Mouse (Mus musculus) small intestine, adult 2 months (tissue): ENCODE data around the gene Wdr19. TPM values are rescaled to one million over a fixed set of nuclear protein-coding genes. Genes with fewer than 3 reads are reported as not detected.

Experiments
- H3K27ac ChIP-seq: fragments of 200-500 bp; 2 replicates; pipeline ENCODE4 v1.5.1; 2012; ENCODE audit warnings: low read depth, low read length, control low read depth, inconsistent platforms; ENCODE audit not compliant: insufficient read depth
- H3K27me3 ChIP-seq: fragments of 200-500 bp; 2 replicates; pipeline ENCODE4 v1.6.1; 2012; ENCODE audit warnings: mild to moderate bottlenecking, moderate library complexity, low read length, inconsistent platforms; ENCODE audit not compliant: control insufficient read depth, insufficient read depth
- H3K36me3 ChIP-seq: fragments of 200-500 bp; 2 replicates; pipeline ENCODE4 v1.6.1; 2012; ENCODE audit warnings: mild to moderate bottlenecking, low read length, control low read depth, inconsistent platforms; ENCODE audit not compliant: control insufficient read depth, insufficient read depth
- H3K4me1 ChIP-seq: fragments of 200-500 bp; 2 replicates; pipeline ENCODE4 v1.6.1; 2012; ENCODE audit warnings: low read length, inconsistent platforms, mixed read lengths; ENCODE audit not compliant: control insufficient read depth, insufficient read depth, insufficient read length
- H3K4me3 ChIP-seq: fragments of 200-500 bp; 2 replicates; pipeline ENCODE4 v1.5.1; 2012; ENCODE audit warnings: low read depth, mild to moderate bottlenecking, control low read depth, inconsistent platforms, low read length, moderate library complexity
- CTCF ChIP-seq: fragments of 200-500 bp; IDR thresholded peaks from 2 replicates; pipeline ENCODE4 v1.5.1; 2012; ENCODE audit warnings: low read depth, mild to moderate bottlenecking, control low read depth, inconsistent platforms, low read length, moderate library complexity, mixed read lengths; ENCODE audit not compliant: insufficient replicate concordance, insufficient read length; ENCODE audit errors: extremely low read depth
- POLR2A ChIP-seq: fragments of 200-500 bp; IDR thresholded peaks from 2 replicates; pipeline ENCODE4 v1.6.1; 2012; ENCODE audit warnings: low read depth, mild to moderate bottlenecking, control low read depth, inconsistent platforms, low read length, moderate library complexity
- WGBS: fragments of 180-500 bp; shearing (Covaris S2); methylation state at CpG from one replicate; pipeline ENCODE4 v1.1.7; 2018; 5-methylcytosine and 5-hydroxymethylcytosine counted together
- polyA plus RNA-seq: library from polyadenylated mRNA; depleted of rRNA; stranded (reverse); fragments of >200 nt; gene quantifications from 2 replicates; pipeline ENCODE4 v1.2.3, GENCODE M21; 2012

Wdr19 gene
- polyA plus RNA-seq, 1 experiment = 0.70 TPM

DNA sequence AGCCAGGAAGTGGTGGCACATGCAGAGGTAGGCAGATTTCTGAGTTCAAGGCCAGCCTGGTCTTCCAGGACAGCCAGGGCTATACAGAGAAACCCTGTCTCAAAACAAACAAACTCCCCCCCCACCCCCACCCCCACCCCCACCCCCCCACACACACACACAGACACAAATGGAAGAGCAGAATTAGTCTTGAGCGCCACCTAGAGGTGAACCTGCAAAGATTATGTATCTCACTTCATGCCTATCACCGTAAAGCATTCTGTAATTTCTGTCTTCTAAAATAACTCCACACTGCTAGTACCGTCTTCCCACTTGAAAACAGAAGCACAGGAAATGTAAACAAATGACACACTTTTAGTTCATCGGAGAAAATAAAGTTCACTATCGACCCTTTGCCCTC, 43.2 kb downstream of the Wdr19 start:
- Histone ChIP-seq H3K36me3 (no peaks in the 10 kb centered on the region), H3K4me1 (peaks cover 4% of the 10 kb centered on the region; the same call in 1 of the 2 replicates), H3K27me3 (no peaks in the 10 kb centered on the region), H3K4me3 (no peak overlapping the region), H3K27ac (no peak overlapping the region)
- 42% methylated on average over 5 of the region's 5 CpGs for WGBS
- TF ChIP-seq POLR2A (no peak), CTCF (no peak)

DNA sequence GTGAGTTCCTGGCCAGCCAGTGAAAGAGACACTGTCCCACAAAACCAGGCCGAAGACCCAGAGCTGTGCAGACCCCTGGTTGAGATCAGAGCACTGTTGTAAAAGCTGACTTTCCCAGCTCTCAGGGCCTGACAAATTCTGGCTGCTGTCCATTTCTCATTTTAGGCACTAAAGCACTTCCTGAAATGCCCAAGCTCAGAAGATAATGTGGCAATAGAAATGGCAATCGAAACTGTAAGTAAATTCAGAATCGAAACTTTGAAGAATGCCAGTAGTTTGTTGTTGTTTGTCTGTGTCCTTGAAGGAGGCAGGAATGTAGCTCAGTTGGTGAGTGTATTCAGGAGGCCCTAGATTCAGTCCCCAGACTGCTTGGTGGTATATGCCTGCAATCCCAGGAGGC, 47.8 kb downstream of the Wdr19 start:
- Histone ChIP-seq H3K4me3 (no peak overlapping the region), H3K27me3 (no peaks in the 10 kb centered on the region), H3K27ac (no peak overlapping the region), H3K4me1 (peaks cover 4% of the 10 kb centered on the region; the same call in 1 of the 2 replicates), H3K36me3 (no peaks in the 10 kb centered on the region)
- WGBS = 29% methylated on average over 3 of the region's 3 CpGs
- TF ChIP-seq POLR2A = no peak
- TF ChIP-seq CTCF = no peak

DNA sequence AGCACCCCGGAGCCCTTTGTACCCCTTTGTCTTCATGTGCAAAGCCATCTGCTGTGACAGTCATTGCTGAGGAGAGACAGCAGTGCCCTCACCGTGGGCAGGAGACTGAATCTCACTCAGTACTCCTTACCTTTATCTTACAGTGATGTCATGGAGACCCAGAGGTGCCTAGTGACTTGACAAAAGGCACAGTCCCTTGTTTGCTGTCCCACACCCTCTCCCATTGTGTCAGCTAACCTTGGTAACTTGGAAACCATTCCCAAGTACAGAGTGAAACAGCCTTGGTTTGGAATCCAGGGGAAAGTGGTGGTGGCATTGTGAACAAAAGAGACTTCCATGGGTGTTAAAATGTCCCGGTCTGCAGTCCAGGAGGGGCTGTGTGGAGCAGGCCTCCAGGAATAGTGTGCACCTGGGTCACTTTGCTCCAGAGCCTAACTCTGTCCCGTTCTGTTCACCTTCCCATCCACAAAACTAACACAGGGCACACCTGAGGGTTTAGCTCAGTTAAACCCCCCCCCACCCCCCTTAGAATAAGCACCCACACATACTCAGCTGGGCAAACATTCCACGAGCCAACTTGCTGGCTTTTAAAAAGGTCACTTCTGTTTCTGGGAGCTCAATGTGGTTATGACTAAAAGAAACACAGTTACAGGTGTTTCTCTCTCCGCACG, 50.8 kb downstream of the Wdr19 start:
- Histone ChIP-seq H3K27ac (no peak overlapping the region), H3K4me1 (peaks cover 4% of the 10 kb centered on the region; the same call in 1 of the 2 replicates), H3K4me3 (no peak overlapping the region), H3K27me3 (no peaks in the 10 kb centered on the region), H3K36me3 (no peaks in the 10 kb centered on the region)
- TF ChIP-seq POLR2A (no peak), CTCF (no peak)
- 58% methylated on average over 7 of the region's 7 CpGs for WGBS

DNA sequence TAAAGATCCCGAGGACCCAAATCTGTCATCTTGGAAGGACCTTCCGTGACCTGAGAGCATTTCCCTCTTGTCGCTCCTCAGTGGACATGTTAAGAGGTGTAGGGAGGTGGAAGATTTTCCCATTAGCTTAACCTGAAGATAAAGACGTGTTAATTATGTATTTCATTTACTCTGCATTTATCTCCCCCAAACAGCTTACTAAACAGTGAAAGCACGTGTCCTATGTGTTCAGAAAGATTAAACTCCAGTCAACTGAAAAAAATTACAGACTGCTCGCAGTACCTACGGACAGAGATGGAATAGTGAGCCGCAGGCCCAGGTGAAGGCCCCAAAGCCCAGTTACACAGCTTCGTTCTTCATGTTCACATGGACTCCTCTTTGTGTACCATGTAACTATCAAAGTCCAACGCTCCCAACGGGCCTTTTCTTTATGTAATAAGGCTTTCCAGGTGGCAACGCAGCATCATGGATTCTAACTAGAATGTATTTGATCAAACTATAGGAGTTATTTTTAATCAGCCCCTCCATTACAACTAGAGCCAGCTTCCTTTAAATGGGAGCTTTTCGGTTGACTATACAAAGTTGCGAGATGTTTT, 58.5 kb downstream of the Wdr19 start:
- TF ChIP-seq CTCF (no peak), POLR2A (no peak)
- Histone ChIP-seq H3K4me3 (no peak overlapping the region), H3K36me3 (peaks cover 17% of the 10 kb centered on the region), H3K4me1 (no peaks in the 10 kb centered on the region), H3K27ac (no peak overlapping the region), H3K27me3 (no peaks in the 10 kb centered on the region)
- WGBS = 87% methylated on average over 14 of the region's 14 CpGs

DNA sequence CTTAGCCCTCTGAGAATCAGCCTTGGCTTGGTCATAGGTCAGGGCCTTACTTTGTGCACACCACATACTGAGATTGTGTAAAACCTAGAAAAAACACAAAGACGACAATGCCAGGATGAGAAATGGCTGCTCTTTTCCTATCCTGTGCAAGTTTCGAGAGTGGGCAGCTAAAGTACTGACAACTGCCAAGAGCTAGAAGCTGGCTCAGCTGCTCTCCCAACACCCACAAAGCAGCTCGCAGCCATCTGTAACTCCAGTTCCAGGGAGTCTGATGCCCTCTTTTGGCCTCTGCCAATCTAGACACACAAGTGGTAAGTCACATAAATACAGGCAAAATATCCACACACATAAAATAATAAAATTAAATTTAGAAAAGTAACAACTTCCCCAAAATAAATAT, 74.5 kb downstream of the Wdr19 start:
- H3K27ac ChIP-seq = no peak overlapping the region
- WGBS = 94% methylated on average over 3 of the region's 3 CpGs

DNA sequence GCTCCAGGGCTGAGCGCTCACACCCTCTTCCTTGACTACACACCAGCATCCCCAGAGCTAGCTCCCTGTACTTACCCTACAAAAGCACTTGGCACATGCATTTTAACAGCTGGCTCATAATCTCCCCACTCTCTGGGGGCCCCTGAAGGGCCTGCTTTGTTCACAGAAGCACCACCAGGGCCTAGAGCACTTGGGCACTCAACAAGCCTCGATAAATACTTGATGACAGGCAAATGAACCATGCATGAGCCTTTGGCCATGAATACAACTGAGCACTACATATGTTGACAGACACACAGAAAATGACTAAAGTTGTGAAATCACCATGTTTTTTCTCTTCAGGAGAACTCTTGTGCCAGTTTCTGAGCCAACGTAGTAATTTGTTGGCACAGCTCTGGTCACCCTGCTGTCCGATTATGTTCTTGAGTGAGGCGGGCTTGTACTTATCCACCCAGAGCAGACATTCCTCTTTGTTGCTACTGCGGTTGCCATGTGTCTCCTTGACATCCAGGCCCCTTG, 79.7 kb downstream of the Wdr19 start:
- WGBS = 91% methylated on average over 6 of the region's 6 CpGs
- Histone ChIP-seq H3K4me1 (peaks cover 2% of the 10 kb centered on the region; the same call in 1 of the 2 replicates), H3K27ac (no peak overlapping the region), H3K27me3 (no peaks in the 10 kb centered on the region), H3K36me3 (peaks cover 26% of the 10 kb centered on the region), H3K4me3 (no peak overlapping the region)
- TF ChIP-seq POLR2A = no peak
- TF ChIP-seq CTCF = no peak

More for the DNA sequence above, 74.5 kb downstream of the Wdr19 start:
- Histone ChIP-seq H3K36me3 (peaks cover 44% of the 10 kb centered on the region), H3K27me3 (no peaks in the 10 kb centered on the region), H3K4me1 (0 out of 2 replicates have a peak, but pooled peaks cover 2% of the 10 kb centered on the region), H3K4me3 (no peak overlapping the region)
- TF ChIP-seq POLR2A (no peak), CTCF (no peak)

DNA sequence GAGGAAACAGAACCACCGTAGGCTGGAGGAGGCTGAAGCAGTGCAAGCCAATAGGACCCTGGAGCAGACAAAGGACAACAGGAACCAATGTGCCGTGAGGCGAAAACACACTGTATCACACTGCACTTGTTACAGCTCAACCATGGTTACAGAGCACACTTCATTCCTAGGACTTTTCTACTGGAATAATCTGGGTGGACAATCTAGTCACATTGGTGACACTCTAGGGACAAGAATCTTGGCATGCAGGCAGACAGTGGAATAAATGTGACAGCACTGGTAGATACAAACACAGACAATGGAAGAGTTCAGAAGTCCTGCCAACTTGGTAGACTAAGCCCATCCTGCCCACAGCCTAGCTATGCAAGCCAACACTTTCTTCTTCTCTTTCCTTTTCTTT, 81.7 kb downstream of the Wdr19 start:
- TF ChIP-seq CTCF = no peak
- TF ChIP-seq POLR2A = no peak
- Histone ChIP-seq H3K27me3 (no peaks in the 10 kb centered on the region), H3K4me1 (peaks cover 2% of the 10 kb centered on the region; the same call in 1 of the 2 replicates), H3K27ac (no peak overlapping the region), H3K4me3 (no peak overlapping the region), H3K36me3 (peaks cover 30% of the 10 kb centered on the region)
- 97% methylated on average over 3 of the region's 3 CpGs for WGBS
